Mouse (Mus musculus) G1E (cell line): ENCODE results near the gene Ghr. TPM values are rescaled to one million over a fixed set of nuclear protein-coding genes. Genes with fewer than 3 reads are reported as not detected.

Experiments
- ATAC-seq: 2 replicates; pipeline ENCODE4 v1.8.0; 2016; ENCODE audit warnings: mild to moderate bottlenecking; ENCODE audit not compliant: insufficient number of reproducible peaks, poor library complexity, low FRiP score, severe bottlenecking; ENCODE audit errors: extremely low read depth
- DNase-seq: peaks from one replicate; pipeline ENCODE4 v3.0.0; 2012; ENCODE audit warnings: low spot score
- H3K27me3 ChIP-seq: 2 replicates; pipeline ENCODE4 v1.6.1; 2012; ENCODE audit warnings: mild to moderate bottlenecking, low read length, inconsistent platforms; ENCODE audit not compliant: insufficient read depth
- H3K36me3 ChIP-seq: replicated peaks from 2 replicates; pipeline ENCODE3; 2012; ENCODE audit warnings: mild to moderate bottlenecking, inconsistent platforms
- H3K4me1 ChIP-seq: 2 replicates; pipeline ENCODE4 v1.6.1; 2012; ENCODE audit warnings: low read depth, low read length, inconsistent platforms, mixed read lengths; ENCODE audit not compliant: insufficient read depth
- H3K4me3 ChIP-seq: 2 replicates; pipeline ENCODE4 v1.5.1; 2012; ENCODE audit warnings: low read depth, mild to moderate bottlenecking, inconsistent platforms, low read length, moderate library complexity, mixed read lengths
- H3K9me3 ChIP-seq: replicated peaks from 2 replicates; pipeline ENCODE4 v1.6.1; 2012; ENCODE audit warnings: inconsistent platforms
- CTCF ChIP-seq: IDR thresholded peaks from 2 replicates; pipeline ENCODE4 v1.5.1; 2012; ENCODE audit warnings: low read depth, low read length, inconsistent platforms, mixed read lengths
- GATA1 ChIP-seq: IDR thresholded peaks from 2 replicates; pipeline ENCODE4 v1.6.1; 2012; ENCODE audit warnings: borderline replicate concordance, low read length, inconsistent platforms, mixed read lengths
- GATA2 ChIP-seq: IDR thresholded peaks from 2 replicates; pipeline ENCODE4 v1.6.1; 2012; ENCODE audit warnings: low read depth, low read length, inconsistent platforms, borderline replicate concordance
- POLR2AphosphoS5 ChIP-seq: IDR thresholded peaks from 2 replicates; pipeline ENCODE4 v1.6.1; 2012; ENCODE audit warnings: low read depth, low read length, inconsistent platforms; ENCODE audit not compliant: insufficient replicate concordance
- TAL1 ChIP-seq: conservative IDR thresholded peaks from 2 replicates; pipeline ENCODE4 v1.6.1; 2012; ENCODE audit warnings: low read depth, low read length, inconsistent platforms, mixed read lengths
- polyA plus RNA-seq: library from polyadenylated mRNA; stranded (reverse); fragments of >175 nt; gene quantifications from 2 replicates; pipeline ENCODE4 v1.2.3, GENCODE M21; 2012
- total RNA-seq, 2 experiments: library from RNA; stranded (forward) in 1 of 2; stranded (reverse) in 1 of 2; fragments of 200-1000 nt in 1 of 2; fragments of >200 nt in 1 of 2; fragmentation: Nextera tagmentation in 1 of 2; gene quantifications; 2 replicates each; pipeline ENCODE4 v1.2.3; 2014 to 2017

Ghr gene
- total and polyA plus RNA-seq, 3 experiments = 0.66 TPM; not detected in 2

DNA sequence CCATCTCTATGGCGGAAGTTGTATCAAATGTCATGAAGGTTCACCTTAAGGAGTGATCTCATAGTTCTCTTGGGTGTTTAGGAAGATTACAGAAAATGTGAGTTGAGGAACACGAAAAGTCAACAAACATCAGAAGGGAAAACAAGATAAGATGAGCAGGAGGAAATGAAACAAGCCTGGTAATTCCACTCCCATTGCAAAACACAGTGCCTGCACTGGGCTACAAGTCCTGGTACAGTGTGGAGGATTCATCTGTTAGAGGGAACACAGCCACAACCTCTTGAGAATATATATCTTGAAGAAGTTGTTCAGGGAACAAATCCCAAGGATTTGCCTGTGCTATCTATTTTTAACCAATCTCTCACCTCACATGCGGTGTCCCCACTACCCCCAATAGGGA lies 24.8 kb downstream of the Ghr start:
- Histone ChIP-seq H3K36me3 (no peaks in the 10 kb centered on the region), H3K4me1 (no peaks in the 10 kb centered on the region), H3K27me3 (no peaks in the 10 kb centered on the region), H3K9me3 (no peaks in the 10 kb centered on the region), H3K4me3 (no peak overlapping the region)
- ATAC-seq (no peak), DNase-seq (no peak)
- TF ChIP-seq TAL1 (no peak), GATA1 (no peak), POLR2AphosphoS5 (no peak), GATA2 (no peak), CTCF (no peak)

DNA sequence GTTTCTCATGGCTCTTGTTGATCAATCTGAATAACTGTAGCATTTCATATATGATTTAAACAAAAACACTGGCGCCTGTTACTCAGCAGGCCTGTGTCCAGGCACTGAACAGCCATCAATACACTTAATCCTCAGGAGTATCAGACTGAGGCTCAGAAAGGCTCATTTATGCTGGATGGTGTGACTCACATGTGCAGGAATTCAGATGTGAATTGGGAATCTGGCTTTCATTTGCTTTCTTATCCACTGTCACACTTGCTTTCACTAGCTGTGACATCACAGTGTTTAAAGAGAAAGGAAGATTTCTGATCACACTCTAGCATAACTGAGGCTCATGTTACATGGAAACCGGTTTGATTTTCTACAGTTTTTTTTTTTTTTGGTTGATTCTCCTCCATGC lies 39.0 kb downstream of the Ghr start:
- H3K4me3 ChIP-seq = no peak overlapping the region
- DNase-seq (no peak), ATAC-seq (no peak)
- no peaks in the 10 kb centered on the region for H3K36me3 ChIP-seq
- TF ChIP-seq GATA2 (no peak), POLR2AphosphoS5 (no peak), GATA1 (no peak), CTCF (no peak), TAL1 (no peak)
- H3K27me3 ChIP-seq = no peaks in the 10 kb centered on the region
- H3K9me3 ChIP-seq = no peaks in the 10 kb centered on the region
- no peaks in the 10 kb centered on the region for H3K4me1 ChIP-seq

DNA sequence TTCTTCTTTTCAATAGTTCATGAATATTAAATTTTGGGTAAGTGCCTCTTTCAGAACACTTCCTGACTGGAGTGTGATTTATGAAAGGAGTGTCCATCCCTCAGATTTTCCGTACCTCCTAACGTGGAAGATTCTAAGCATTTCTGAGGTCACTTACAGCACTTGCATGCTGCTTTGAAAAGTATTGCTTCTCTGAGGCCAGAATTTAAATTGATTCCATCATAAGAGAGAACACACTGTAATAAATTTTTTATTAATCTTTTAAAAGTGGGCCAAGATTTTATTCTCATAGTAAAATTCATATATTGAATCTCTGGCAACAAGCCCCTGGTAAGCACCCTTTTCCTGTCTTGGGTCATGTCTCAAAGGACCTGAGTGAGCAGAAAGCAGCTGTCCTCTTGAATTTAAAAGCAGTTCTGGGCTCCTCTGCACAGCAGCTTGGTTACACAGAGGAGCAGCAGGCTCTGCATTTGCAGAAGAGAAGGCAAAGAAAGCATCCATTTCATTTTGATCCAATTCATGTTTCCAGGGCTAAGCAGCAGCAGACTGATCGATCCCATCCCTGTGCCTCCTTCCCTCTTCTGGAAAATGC lies 46.9 kb downstream of the Ghr start:
- ATAC-seq = no peak
- DNase-seq = no peak
- H3K9me3 ChIP-seq = no peaks in the 10 kb centered on the region
- H3K4me3 ChIP-seq = no peak overlapping the region
- H3K36me3 ChIP-seq = no peaks in the 10 kb centered on the region
- H3K4me1 ChIP-seq = no peaks in the 10 kb centered on the region
- H3K27me3 ChIP-seq = no peaks in the 10 kb centered on the region
- TF ChIP-seq GATA1 (no peak), POLR2AphosphoS5 (no peak), CTCF (no peak), GATA2 (no peak), TAL1 (no peak)

DNA sequence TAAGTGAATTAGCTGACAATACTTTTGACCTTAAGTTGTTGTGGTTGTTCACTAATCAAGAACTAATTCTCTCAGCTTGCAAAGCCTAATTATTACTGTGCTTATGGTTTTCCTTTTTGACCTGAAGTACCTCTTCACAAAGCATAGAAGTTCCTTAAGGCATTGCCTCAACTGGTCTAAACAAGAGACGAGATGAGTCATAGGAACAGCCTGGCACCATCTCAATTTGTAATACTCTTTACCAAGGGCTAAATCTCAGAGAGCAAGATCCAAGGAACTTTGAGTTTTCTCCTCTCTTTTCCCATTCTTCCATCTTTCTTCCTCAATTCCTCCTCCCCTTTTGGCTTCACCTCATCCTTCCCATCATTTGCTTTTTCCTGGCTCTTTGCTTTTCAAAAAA lies 69.3 kb downstream of the Ghr start:
- Histone ChIP-seq H3K4me3 (no peak overlapping the region), H3K36me3 (no peaks in the 10 kb centered on the region), H3K4me1 (no peaks in the 10 kb centered on the region), H3K9me3 (no peaks in the 10 kb centered on the region), H3K27me3 (no peaks in the 10 kb centered on the region)
- TF ChIP-seq GATA1 = no peak
- TF ChIP-seq CTCF = no peak
- TF ChIP-seq TAL1 = no peak
- no peak for TF ChIP-seq GATA2
- TF ChIP-seq POLR2AphosphoS5 = no peak
- DNase-seq (no peak), ATAC-seq (no peak)

DNA sequence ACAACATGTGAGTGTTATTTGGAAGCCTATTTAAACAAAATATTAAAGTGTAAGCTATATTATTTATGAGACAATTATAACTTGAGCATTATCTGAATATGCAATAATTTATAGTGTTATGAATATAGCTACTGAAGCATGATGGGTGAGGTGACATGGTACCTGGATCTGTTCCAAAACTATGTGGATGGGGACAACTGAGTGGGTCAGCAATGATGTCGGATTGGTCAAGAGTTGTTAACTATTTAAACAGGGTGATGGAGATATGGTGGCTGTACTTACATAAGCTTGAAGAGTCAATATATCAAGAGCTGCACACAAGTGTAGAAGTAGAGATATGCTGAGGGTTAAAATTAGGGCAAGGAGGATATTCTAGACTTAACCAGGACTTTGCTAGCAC lies 70.9 kb downstream of the Ghr start:
- H3K27me3 ChIP-seq = no peaks in the 10 kb centered on the region
- no peaks in the 10 kb centered on the region for H3K36me3 ChIP-seq
- H3K9me3 ChIP-seq = no peaks in the 10 kb centered on the region
- DNase-seq (no peak), ATAC-seq (no peak)
- no peak overlapping the region for H3K4me3 ChIP-seq
- H3K4me1 ChIP-seq = no peaks in the 10 kb centered on the region
- TF ChIP-seq GATA2 = no peak
- no peak for TF ChIP-seq GATA1
- no peak for TF ChIP-seq CTCF
- TF ChIP-seq TAL1 = no peak
- TF ChIP-seq POLR2AphosphoS5 = no peak

DNA sequence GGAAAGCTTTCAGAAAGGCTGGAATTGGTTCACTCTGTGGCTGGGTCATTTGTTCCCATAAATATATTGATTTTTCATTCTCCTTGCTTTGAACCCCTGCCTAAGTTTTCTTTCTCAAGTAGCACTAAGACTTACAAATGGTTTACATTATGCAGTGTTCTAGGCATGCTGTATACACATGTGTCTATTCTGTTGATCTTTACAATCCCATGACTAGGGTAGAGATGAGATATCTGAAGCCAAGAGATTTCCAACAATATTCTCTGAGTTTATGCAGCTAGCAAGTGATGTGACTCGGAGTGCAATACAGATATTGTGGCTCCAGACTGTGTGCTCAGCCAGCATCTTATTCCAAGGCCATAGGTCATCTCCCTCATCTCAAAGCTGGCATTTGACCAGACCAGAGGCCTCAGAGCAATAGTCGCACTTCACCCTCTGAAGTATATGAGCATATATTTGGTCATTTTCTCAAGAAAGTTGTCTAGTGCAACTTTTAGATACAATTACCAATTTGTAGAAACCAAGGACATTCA lies 71.6 kb downstream of the Ghr start:
- H3K4me1 ChIP-seq = no peaks in the 10 kb centered on the region
- no peak for DNase-seq
- no peak for TF ChIP-seq GATA2
- no peak for TF ChIP-seq CTCF
- TF ChIP-seq POLR2AphosphoS5 = no peak
- no peak for TF ChIP-seq GATA1
- no peak for TF ChIP-seq TAL1
- H3K9me3 ChIP-seq = no peaks in the 10 kb centered on the region
- ATAC-seq = no peak
- no peaks in the 10 kb centered on the region for H3K36me3 ChIP-seq
- no peak overlapping the region for H3K4me3 ChIP-seq
- H3K27me3 ChIP-seq = no peaks in the 10 kb centered on the region
